Mouse (Mus musculus): Measurements from ENCODE around the gene Tubb4a.
A peak's percentile ranks its signal among the peaks of the same experiment; 100 is the strongest.

DNA sequence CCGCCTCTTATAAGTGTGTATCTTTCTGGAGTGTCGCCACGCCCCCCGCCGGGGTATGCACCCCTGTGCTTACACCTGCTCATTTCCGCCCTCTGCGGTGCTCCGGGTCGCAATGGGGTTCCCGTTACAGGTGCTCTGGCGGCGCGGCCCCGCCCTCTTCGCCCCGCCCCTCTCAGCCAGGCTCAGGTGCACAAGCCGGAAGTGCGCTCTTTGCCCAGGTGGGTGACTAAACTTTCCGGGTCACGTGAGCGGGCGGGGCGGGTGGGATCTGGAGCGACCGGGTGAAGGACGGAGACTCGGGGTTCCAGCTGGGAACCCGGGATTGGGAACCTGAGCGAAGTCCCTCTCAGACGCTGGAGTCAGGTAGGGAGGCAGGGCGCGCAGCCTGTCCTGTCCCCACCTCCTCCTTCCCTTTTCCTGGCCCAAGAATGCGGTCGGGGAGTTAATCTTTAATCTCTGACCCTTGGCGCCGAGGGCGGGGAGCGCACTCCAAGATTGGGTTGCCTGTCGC is 25.5 kb downstream of the Tubb4a start:
- TF ChIP-seq CTCF (IDR thresholded peaks at IDR 0.05; ENCODE audit: low read depth, low read length) (no peak), POLR2A (IDR thresholded peaks at IDR 0.05; ENCODE audit: insufficient read depth, low read length) (no peak), EP300 (IDR thresholded peaks at IDR 0.05; ENCODE audit: insufficient read depth, low read depth, low read length) (0 out of 2 replicates have a peak, but pooled peaks have one; percentile 62)

Data from ES-Bruce4 (cell line).